ENCODE assay signal across 7 mouse cellular contexts in genomic region chr5:142928749-142929399, GRCm38 (mm10). TPM values are rescaled to one million over a fixed set of nuclear protein-coding genes. Genes with fewer than 3 reads are reported as not detected.
DNase-seq lines count a peak whose midpoint lies in the region; ATAC-seq and TF ChIP-seq lines count a peak whose summit lies in the region.

No protein-coding gene starts in this region.

- H3K27ac ChIP-seq in embryonic facial prominence, embryonic 12.5 days, result peak overlapping the region; percentile 63
- peak overlapping the region; percentile 58 for H3K27ac ChIP-seq in limb, embryonic 14.5 days (replicated peaks; ENCODE audit: low read depth, low read length)
- H3K27ac ChIP-seq in midbrain, embryonic 14.5 days (replicated peaks; ENCODE audit: low read depth, low read length), result no peak overlapping the region

- no peaks in the 10 kb centered on the region for H3K9me3 ChIP-seq in embryonic facial prominence, embryonic 12.5 days
- no peaks in the 10 kb centered on the region for H3K9me3 ChIP-seq in limb, embryonic 14.5 days (ENCODE audit: control insufficient read depth, low read length)
- H3K9me3 ChIP-seq in midbrain, embryonic 14.5 days (ENCODE audit: control insufficient read depth, low read length), result no peaks in the 10 kb centered on the region

- 0 out of 2 replicates have a peak, but pooled peaks have one; percentile 44 for TF ChIP-seq POLR2A in limb, embryonic 14.5 days (IDR thresholded peaks at IDR 0.05; ENCODE audit: borderline replicate concordance, extremely low read depth, insufficient read depth, insufficient read length)

- H3K4me3 ChIP-seq in embryonic facial prominence, embryonic 12.5 days, result peak overlapping the region; percentile 40
- peak overlapping the region; percentile 41 for H3K4me3 ChIP-seq in limb, embryonic 14.5 days (replicated peaks; ENCODE audit: low read length)
- peak overlapping the region; percentile 26 for H3K4me3 ChIP-seq in midbrain, embryonic 14.5 days (replicated peaks; ENCODE audit: low read depth, low read length)

- no peaks in the 10 kb centered on the region for H3K27me3 ChIP-seq in embryonic facial prominence, embryonic 12.5 days
- no peaks in the 10 kb centered on the region for H3K27me3 ChIP-seq in limb, embryonic 14.5 days (ENCODE audit: control insufficient read depth, insufficient read depth, low read length)
- peaks cover 9% of the 10 kb centered on the region for H3K27me3 ChIP-seq in midbrain, embryonic 14.5 days (ENCODE audit: control insufficient read depth, insufficient read depth, low read length)

- DNase-seq in ZHBTc4 (ENCODE audit: low read depth, low spot score), result peak; percentile 85
- peak; percentile 91 to 96 for DNase-seq in heart, adult 18-20 months
- peak; percentile 77 for DNase-seq in kidney, adult 11 months
- peak; percentile 63 for DNase-seq in limb, embryonic 14.5 days (ENCODE audit: low spot score)
- DNase-seq in midbrain, embryonic 14.5 days, result peak; percentile 71
- DNase-seq in spleen, postnatal 10 days (ENCODE audit: low spot score in 2 of 2), result peak; percentile 83 to 84

- WGBS in embryonic facial prominence, embryonic 12.5 days, result 4% methylated on average over 35 of the region's 35 CpGs
- 4% methylated on average over 32 of the region's 35 CpGs for WGBS in limb, embryonic 14.5 days
- 4% methylated on average over 34 of the region's 35 CpGs for WGBS in midbrain, embryonic 14.5 days

- peaks cover 14% of the 10 kb centered on the region for H3K4me1 ChIP-seq in embryonic facial prominence, embryonic 12.5 days
- H3K4me1 ChIP-seq in limb, embryonic 14.5 days (ENCODE audit: control insufficient read depth, insufficient read depth, low read length), result peaks cover 6% of the 10 kb centered on the region; the same call in 1 of the 2 replicates
- 0 out of 2 replicates have a peak, but pooled peaks cover 4% of the 10 kb centered on the region for H3K4me1 ChIP-seq in midbrain, embryonic 14.5 days (ENCODE audit: control insufficient read depth, insufficient read depth, low read length)

- no peak for ATAC-seq in embryonic facial prominence, embryonic 12.5 days (ENCODE audit: insufficient number of reproducible peaks, insufficient read depth, low FRiP score, low TSS enrichment)
- ATAC-seq in limb, embryonic 14.5 days (ENCODE audit: low FRiP score, low read depth), result peak; percentile 42
- no peak for ATAC-seq in midbrain, embryonic 14.5 days (ENCODE audit: low FRiP score, low TSS enrichment)

- H3K4me2 ChIP-seq in embryonic facial prominence, embryonic 12.5 days (replicated peaks), result peak overlapping the region; percentile 62
- H3K4me2 ChIP-seq in limb, embryonic 14.5 days (replicated peaks; ENCODE audit: low read depth, low read length, severe bottlenecking), result peak overlapping the region; percentile 58
- H3K4me2 ChIP-seq in midbrain, embryonic 14.5 days (ENCODE audit: low read length), result peak overlapping the region; percentile 54

- no peaks in the 10 kb centered on the region for H3K36me3 ChIP-seq in embryonic facial prominence, embryonic 12.5 days
- no peaks in the 10 kb centered on the region for H3K36me3 ChIP-seq in limb, embryonic 14.5 days (ENCODE audit: control insufficient read depth, insufficient read depth, low read length)
- H3K36me3 ChIP-seq in midbrain, embryonic 14.5 days (ENCODE audit: control insufficient read depth, insufficient read depth, low read length), result no peaks in the 10 kb centered on the region

- peak overlapping the region; percentile 52 for H3K9ac ChIP-seq in embryonic facial prominence, embryonic 12.5 days
- H3K9ac ChIP-seq in limb, embryonic 14.5 days (ENCODE audit: low read depth, low read length, severe bottlenecking), result peak overlapping the region; percentile 60
- H3K9ac ChIP-seq in midbrain, embryonic 14.5 days (replicated peaks; ENCODE audit: low read length), result peak overlapping the region; percentile 39

RNA-seq across cellular contexts. Expression of gene Actb, which starts 22.3 kb away (rescaled TPM):
- 13,963 and 14,730 TPM in 2 replicates for polyA plus RNA-seq in embryonic facial prominence, embryonic 12.5 days (2016; fragmentation: Nextera tagmentation; extraction: Ambion mirVana)
- total RNA-seq in heart, adult 18-20 months (2021), result 1,000 to 10,000 TPM in 1 of 2 experiments, 100 to 1,000 TPM in 1; 875 to 1,008 TPM
- polyA plus RNA-seq in limb, embryonic 14.5 days (2012; rRNA removed), result 2,733 and 3,354 TPM in 2 replicates
- 14,101 and 14,367 TPM in 2 replicates for polyA plus RNA-seq in limb, embryonic 14.5 days (2014; fragmentation: Nextera tagmentation; extraction: Ambion mirVana)
- 16,375 and 16,992 TPM in 2 replicates for polyA plus RNA-seq in midbrain, embryonic 14.5 days (2014; fragmentation: Nextera tagmentation; extraction: Ambion mirVana)

RNA-seq across cellular contexts. Expression of gene Fscn1, which starts 31.3 kb away (rescaled TPM):
- 506 and 520 TPM in 2 replicates for polyA plus RNA-seq in embryonic facial prominence, embryonic 12.5 days (2016; fragmentation: Nextera tagmentation; extraction: Ambion mirVana)
- total RNA-seq in heart, adult 18-20 months (2021), result 10 to 100 TPM; 18.2 to 21.6 TPM
- 395 and 512 TPM in 2 replicates for polyA plus RNA-seq in limb, embryonic 14.5 days (2012; rRNA removed)
- polyA plus RNA-seq in limb, embryonic 14.5 days (2014; fragmentation: Nextera tagmentation; extraction: Ambion mirVana), result 356 and 368 TPM in 2 replicates
- polyA plus RNA-seq in midbrain, embryonic 14.5 days (2014; fragmentation: Nextera tagmentation; extraction: Ambion mirVana), result 521 and 580 TPM in 2 replicates

RNA-seq across cellular contexts. Expression of gene Fbxl18, which starts 33.7 kb away (rescaled TPM):
- polyA plus RNA-seq in embryonic facial prominence, embryonic 12.5 days (2016; fragmentation: Nextera tagmentation; extraction: Ambion mirVana), result 14.6 and 16.5 TPM in 2 replicates
- total RNA-seq in heart, adult 18-20 months (2021), result 1 to 10 TPM; 4.6 to 4.7 TPM
- 12.5 and 21.1 TPM in 2 replicates for polyA plus RNA-seq in limb, embryonic 14.5 days (2012; rRNA removed)
- polyA plus RNA-seq in limb, embryonic 14.5 days (2014; fragmentation: Nextera tagmentation; extraction: Ambion mirVana), result 9.4 and 10.2 TPM in 2 replicates
- 28.6 and 28.8 TPM in 2 replicates for polyA plus RNA-seq in midbrain, embryonic 14.5 days (2014; fragmentation: Nextera tagmentation; extraction: Ambion mirVana)
